In the genomic region with DNA sequence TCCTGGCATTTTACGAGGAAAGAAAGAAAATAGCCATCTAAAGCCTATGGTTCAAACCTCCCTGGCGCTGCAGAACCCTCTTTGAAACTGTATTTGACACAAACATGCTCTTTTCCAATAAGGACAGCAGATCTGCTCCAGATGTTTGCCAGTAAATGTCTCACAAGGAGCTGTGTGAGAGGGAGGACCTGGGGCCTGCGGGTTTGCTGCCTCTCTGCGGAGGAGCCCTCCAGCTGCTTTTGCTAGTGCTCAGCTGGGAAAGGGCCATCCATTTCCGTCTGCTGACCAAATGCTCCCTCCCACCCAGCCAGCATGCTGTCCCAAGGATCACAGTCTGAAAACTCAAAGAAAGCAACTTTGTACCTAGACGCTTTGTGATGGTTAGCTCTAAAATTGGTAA, we compare ENCODE assay signal across 15 mouse cellular contexts. TPM values are rescaled to one million over a fixed set of nuclear protein-coding genes. Genes with fewer than 3 reads are reported as not detected.
DNase-seq lines count a peak whose midpoint lies in the region; ATAC-seq and TF ChIP-seq lines count a peak whose summit lies in the region.
"Had no signal": no experiment of that assay in that cellular context is flagged by ENCODE, and none has a peak within 500 bp of the region (broad histone marks: within the 10 kb centered on the region; RNA-seq: fewer than 3 reads in every experiment).

No protein-coding gene starts in this region.

- no peaks in the 10 kb centered on the region for H3K4me1 ChIP-seq in heart, postnatal 0 days (ENCODE audit: control insufficient read depth, insufficient read depth)
- peaks cover 10% of the 10 kb centered on the region for H3K4me1 ChIP-seq in lung, embryonic 16.5 days (replicated peaks; ENCODE audit: control insufficient read depth, insufficient read depth, low read length)
- 0 out of 2 replicates have a peak, but pooled peaks cover 3% of the 10 kb centered on the region for H3K4me1 ChIP-seq in intestine, embryonic 16.5 days (ENCODE audit: control insufficient read depth, insufficient read depth, low read length)
- H3K4me1 ChIP-seq in stomach, postnatal 0 days (replicated peaks; ENCODE audit: control insufficient read depth, insufficient read depth) = no peaks in the 10 kb centered on the region; the same call in 1 of the 2 replicates
- no peaks in the 10 kb centered on the region for H3K4me1 ChIP-seq in liver, embryonic 12.5 days
- H3K4me1 ChIP-seq: forebrain, embryonic 13.5 days; hindbrain, embryonic 13.5 days; midbrain, embryonic 15.5 days had no signal

- no peak for TF ChIP-seq CTCF in heart, postnatal 0 days (IDR thresholded peaks at IDR 0.05; ENCODE audit: low read depth)
- 0 out of 2 replicates have a peak, but pooled peaks have one; percentile 5 for TF ChIP-seq CTCF in stomach, postnatal 0 days (IDR thresholded peaks at IDR 0.05; ENCODE audit: low read depth)

- DNase-seq in heart, postnatal 0 days (ENCODE audit: low spot score) = no peak
- no peak for DNase-seq in heart, postnatal 36 days
- DNase-seq in lung, adult 18-20 months = no peak
- no peak for DNase-seq in stomach, postnatal 0 days (ENCODE audit: low spot score)
- DNase-seq: adrenal gland, postnatal 10 days; cerebellum, postnatal 14 days; kidney, postnatal 25 days; right cerebral cortex, postnatal 4 days had no signal

- 62% methylated on average over 6 of the region's 6 CpGs for WGBS in heart, postnatal 0 days
- 43% methylated on average over 6 of the region's 6 CpGs for WGBS in lung, embryonic 16.5 days
- WGBS in intestine, embryonic 16.5 days = 43% methylated on average over 6 of the region's 6 CpGs
- 34% methylated on average over 6 of the region's 6 CpGs for WGBS in stomach, postnatal 0 days
- 58% methylated on average over 6 of the region's 6 CpGs for WGBS in liver, embryonic 12.5 days (ENCODE audit: insufficient replicate concordance)

- H3K9me3 ChIP-seq in heart, postnatal 0 days (replicated peaks; ENCODE audit: control insufficient read depth, low read length) = no peaks in the 10 kb centered on the region
- no peaks in the 10 kb centered on the region for H3K9me3 ChIP-seq in lung, embryonic 16.5 days (ENCODE audit: control insufficient read depth, low read length)
- H3K9me3 ChIP-seq in intestine, embryonic 16.5 days (ENCODE audit: control insufficient read depth, low read length) = no peaks in the 10 kb centered on the region
- H3K9me3 ChIP-seq in stomach, postnatal 0 days (ENCODE audit: control insufficient read depth, low read length) = no peaks in the 10 kb centered on the region
- H3K9me3 ChIP-seq in liver, embryonic 12.5 days (replicated peaks) = no peaks in the 10 kb centered on the region
- H3K9me3 ChIP-seq: forebrain, embryonic 13.5 days; G1E; hindbrain, embryonic 13.5 days; midbrain, embryonic 15.5 days had no signal

- H3K9ac ChIP-seq in heart, postnatal 0 days (replicated peaks; ENCODE audit: low read depth, low read length) = no peak overlapping the region
- H3K9ac ChIP-seq in lung, embryonic 16.5 days (ENCODE audit: low read length) = peak overlapping the region; percentile 31; the same call in 1 of the 2 replicates
- 0 out of 2 replicates have a peak overlapping the region, but pooled peaks have one; percentile 19 for H3K9ac ChIP-seq in intestine, embryonic 16.5 days (ENCODE audit: low read depth, low read length)
- H3K9ac ChIP-seq in stomach, postnatal 0 days (ENCODE audit: low read length) = no peak overlapping the region
- no peak overlapping the region for H3K9ac ChIP-seq in liver, embryonic 12.5 days
- H3K9ac ChIP-seq: forebrain, embryonic 13.5 days; hindbrain, embryonic 13.5 days; midbrain, embryonic 15.5 days had no signal

- H3K36me3 ChIP-seq in heart, postnatal 0 days (replicated peaks; ENCODE audit: control insufficient read depth, insufficient read depth, low read length) = no peaks in the 10 kb centered on the region
- no peaks in the 10 kb centered on the region for H3K36me3 ChIP-seq in lung, embryonic 16.5 days (ENCODE audit: control insufficient read depth, insufficient read depth, low read length)
- no peaks in the 10 kb centered on the region for H3K36me3 ChIP-seq in intestine, embryonic 16.5 days (ENCODE audit: control insufficient read depth, insufficient read depth, low read length)
- no peaks in the 10 kb centered on the region for H3K36me3 ChIP-seq in stomach, postnatal 0 days (ENCODE audit: control insufficient read depth, insufficient read depth, low read length)
- no peaks in the 10 kb centered on the region for H3K36me3 ChIP-seq in liver, embryonic 12.5 days
- H3K36me3 ChIP-seq: G1E; hindbrain, embryonic 13.5 days; midbrain, embryonic 15.5 days had no signal

- no peak overlapping the region for H3K4me2 ChIP-seq in heart, postnatal 0 days (ENCODE audit: low read depth, low read length)
- no peak overlapping the region for H3K4me2 ChIP-seq in lung, embryonic 16.5 days (ENCODE audit: low read depth, low read length)
- no peak overlapping the region for H3K4me2 ChIP-seq in intestine, embryonic 16.5 days (ENCODE audit: low read depth, low read length)
- no peak overlapping the region for H3K4me2 ChIP-seq in stomach, postnatal 0 days (replicated peaks; ENCODE audit: low read depth)
- no peak overlapping the region for H3K4me2 ChIP-seq in liver, embryonic 12.5 days
- H3K4me2 ChIP-seq: forebrain, embryonic 13.5 days; hindbrain, embryonic 13.5 days; midbrain, embryonic 15.5 days had no signal

- H3K27me3 ChIP-seq in heart, postnatal 0 days (ENCODE audit: control insufficient read depth, insufficient read depth, low read length) = no peaks in the 10 kb centered on the region
- no peaks in the 10 kb centered on the region for H3K27me3 ChIP-seq in lung, embryonic 16.5 days (ENCODE audit: control insufficient read depth, insufficient read depth, low read depth, low read length)
- no peaks in the 10 kb centered on the region for H3K27me3 ChIP-seq in intestine, embryonic 16.5 days (replicated peaks; ENCODE audit: control insufficient read depth, insufficient read depth, low read length)
- H3K27me3 ChIP-seq in stomach, postnatal 0 days (ENCODE audit: control insufficient read depth, insufficient read depth, low read length) = no peaks in the 10 kb centered on the region
- peaks cover 3% of the 10 kb centered on the region; the same call in 1 of the 2 replicates for H3K27me3 ChIP-seq in liver, embryonic 12.5 days (replicated peaks)
- H3K27me3 ChIP-seq: forebrain, embryonic 13.5 days; hindbrain, embryonic 13.5 days; midbrain, embryonic 15.5 days had no signal

- no peak for ATAC-seq in heart, postnatal 0 days (ENCODE audit: insufficient read depth, low read depth)
- peak; percentile 76 for ATAC-seq in lung, embryonic 16.5 days (ENCODE audit: low read depth)
- ATAC-seq in intestine, embryonic 16.5 days = peak; percentile 40; the same call in 1 of the 2 replicates
- peak; percentile 50; the same call in 1 of the 2 replicates for ATAC-seq in stomach, postnatal 0 days (ENCODE audit: low FRiP score, low TSS enrichment)
- no peak for ATAC-seq in liver, embryonic 12.5 days
- ATAC-seq: forebrain, embryonic 13.5 days; midbrain, embryonic 15.5 days had no signal

- no peak overlapping the region for H3K4me3 ChIP-seq in heart, postnatal 0 days (ENCODE audit: low read depth, low read length)
- H3K4me3 ChIP-seq in lung, embryonic 16.5 days (ENCODE audit: low read length) = no peak overlapping the region
- H3K4me3 ChIP-seq in intestine, embryonic 16.5 days (ENCODE audit: low read length) = no peak overlapping the region
- H3K4me3 ChIP-seq in stomach, postnatal 0 days (ENCODE audit: low read depth, low read length) = no peak overlapping the region
- H3K4me3 ChIP-seq in liver, embryonic 12.5 days = no peak overlapping the region
- H3K4me3 ChIP-seq: forebrain, embryonic 13.5 days; hindbrain, embryonic 13.5 days; midbrain, embryonic 15.5 days had no signal

- intact Hi-C loops in heart, postnatal 36 days (cut with DNase I) = no loop called here

- no peak for TF ChIP-seq EP300 in heart, postnatal 0 days (IDR thresholded peaks at IDR 0.05; ENCODE audit: low read depth)
- no peak for TF ChIP-seq EP300 in stomach, postnatal 0 days (optimal IDR thresholded peaks at IDR 0.05)

- H3K27ac ChIP-seq in heart, postnatal 0 days (ENCODE audit: low read depth) = peak overlapping the region; percentile 13; the same call in 1 of the 2 replicates
- peak overlapping the region; percentile 41 for H3K27ac ChIP-seq in lung, embryonic 16.5 days (ENCODE audit: low read length)
- H3K27ac ChIP-seq in intestine, embryonic 16.5 days (ENCODE audit: low read length) = peak overlapping the region; percentile 61
- peak overlapping the region; percentile 56; the same call in 1 of the 2 replicates for H3K27ac ChIP-seq in stomach, postnatal 0 days (replicated peaks)
- no peak overlapping the region for H3K27ac ChIP-seq in liver, embryonic 12.5 days
- H3K27ac ChIP-seq: forebrain, embryonic 13.5 days; hindbrain, embryonic 13.5 days; midbrain, embryonic 15.5 days had no signal

RNA-seq across cellular contexts. Expression of a gene that starts 40.3 kb away (rescaled TPM):
- 26.0 and 33.9 TPM in 2 replicates for total RNA-seq in heart, postnatal 0 days (2014; rRNA removed; ENCODE audit: low replicate concordance)
- polyA plus RNA-seq in heart, postnatal 0 days (2015; fragmentation: Nextera tagmentation; extraction: Ambion mirVana) = 93.6 and 102 TPM in 2 replicates
- 100 to 1,000 TPM; 137 to 165 TPM for total RNA-seq in heart, postnatal 36 days (2021)
- polyA plus RNA-seq in lung, embryonic 16.5 days (2015; fragmentation: Nextera tagmentation; extraction: Ambion mirVana) = 298 and 346 TPM in 2 replicates
- 215 and 254 TPM in 2 replicates for polyA plus RNA-seq in intestine, embryonic 16.5 days (2015; fragmentation: Nextera tagmentation; extraction: Ambion mirVana)
- polyA plus RNA-seq in stomach, postnatal 0 days (2015; fragmentation: Nextera tagmentation; extraction: Ambion mirVana) = 116 and 127 TPM in 2 replicates
- 199 and 204 TPM in 2 replicates for polyA plus RNA-seq in liver, embryonic 12.5 days (2016; fragmentation: Nextera tagmentation; extraction: Ambion mirVana)

Comparison
In these comparisons a context has a peak if more than half of its experiments do, and no peak if none do; other contexts are left out.
1. ATAC-seq: peak in lung, embryonic 16.5 days (single experiment), intestine, embryonic 16.5 days (single experiment) and stomach, postnatal 0 days (single experiment); none in heart, postnatal 0 days (single experiment) and liver, embryonic 12.5 days (single experiment).
2. H3K9ac ChIP-seq: peak in lung, embryonic 16.5 days (single experiment) and intestine, embryonic 16.5 days (single experiment); none in heart, postnatal 0 days (single experiment), stomach, postnatal 0 days (single experiment) and liver, embryonic 12.5 days (single experiment).